Mouse (Mus musculus) left cerebral cortex, postnatal 14 days (tissue): ENCODE results near the gene Rbmx. TPM values are rescaled to one million over a fixed set of nuclear protein-coding genes. Genes with fewer than 3 reads are reported as not detected.

Source experiments
- DNase-seq, 2 experiments: peaks; one replicate each; pipeline ENCODE4 v3.0.0; 2021 to 2022; ENCODE audit warnings: low spot score in 2 of 2, mixed read lengths in 1 of 2
- intact Hi-C: fragments of 180-260 bp; cut with DNase I; formaldehyde crosslinking; loops from one replicate; pipeline ENCODE4 v1.15.1; 2025
- long read RNA-seq, 2 experiments: library from polyadenylated mRNA; stranded (forward); transcript quantifications; one replicate each; pipeline ENCODE4 v2.0.0; 2021
- total RNA-seq, 2 experiments: library from RNA; stranded (reverse); gene quantifications; 2 replicates each; pipeline ENCODE4 v1.2.3; 2021

Gene Rbmx
- total RNA-seq, result 10 to 100 TPM; 42.9 to 46.7 TPM
- long read RNA-seq, experiment 1, transcript Rbmx-205 (10 exons, 2,139 nt), result major isoform, 16 of 45 reads
- long read RNA-seq, experiment 1, partial matches to known transcripts, result 16 of 45 reads
- long read RNA-seq, experiment 1, other reads (novel, unspliced or antisense), result 9 of 45 reads
- long read RNA-seq, experiment 2, transcript Rbmx-205 (10 exons, 2,139 nt), result major isoform, 18 of 43 reads
- long read RNA-seq, experiment 2, partial matches to known transcripts, result 12 of 43 reads
- long read RNA-seq, experiment 2, other reads (novel, unspliced or antisense), result 9 of 43 reads

GRCm38 (mm10) chrX:57392367-57393246 lies at the start of gene Rbmx:
Gene Rbmx (minus strand): TSS chrX:57393036.
- intact Hi-C loops, result no loop called here
- peak; percentile 89 to 95 for DNase-seq

- intact Hi-C loops, result loop anchor here (10.0 kb wide), 4 partner anchors 241 to 1061 kb away; no protein-coding TSS in a partner anchor
- no peak for DNase-seq
Observed at GRCm38 (mm10) chrX:57433897-57434296, 41.1 kb upstream of the Rbmx start.

- DNase-seq, result peak; percentile 3 to 18
- intact Hi-C loops, result loop anchor here (10.0 kb wide), 4 partner anchors 243 to 1063 kb away; no protein-coding TSS in a partner anchor
Observed at GRCm38 (mm10) chrX:57431610-57432009, 38.8 kb upstream of the Rbmx start.

GRCm38 (mm10) chrX:57408769-57409168 lies 15.9 kb upstream of the Rbmx start, which contains the start of gene Gm364:
Gene Gm364 (plus strand): TSS chrX:57409154.
- intact Hi-C loops, result no loop called here

GRCm38 (mm10) chrX:57403651-57404050 lies 10.8 kb upstream of the Rbmx start:
- intact Hi-C loops, result no loop called here
- DNase-seq, result peak in 1 of 2 experiments; percentile 7

More at GRCm38 (mm10) chrX:57408769-57409168, 15.9 kb upstream of the Rbmx start, which contains the start of gene Gm364:
- peak in 1 of 2 experiments; percentile 4 for DNase-seq

- DNase-seq, result no peak
- intact Hi-C loops, result no loop called here
Observed at GRCm38 (mm10) chrX:57401388-57401787, 8.6 kb upstream of the Rbmx start.

- intact Hi-C loops, result no loop called here
Observed at GRCm38 (mm10) chrX:57393412-57393811, 576 bp upstream of the Rbmx start.

GRCm38 (mm10) chrX:57380915-57381314 lies 11.9 kb downstream of the Rbmx start:
- intact Hi-C loops, result no loop called here
- no peak for DNase-seq

More at GRCm38 (mm10) chrX:57393412-57393811, 576 bp upstream of the Rbmx start:
- DNase-seq, result no peak

- DNase-seq, result no peak
- intact Hi-C loops, result loop anchor here (10.0 kb wide), 1 partner anchor 324 kb away; the partner anchor contains the start of gene Htatsf1
Observed at GRCm38 (mm10) chrX:57378579-57378978, 14.3 kb downstream of the Rbmx start.

- no peak for DNase-seq
- intact Hi-C loops, result loop anchor here (10.0 kb wide), 1 partner anchor 322 kb away; the partner anchor contains the start of gene Htatsf1
Observed at GRCm38 (mm10) chrX:57377096-57377495, 15.7 kb downstream of the Rbmx start.

GRCm38 (mm10) chrX:57374029-57374428 lies 18.8 kb downstream of the Rbmx start:
- intact Hi-C loops, result loop anchor here (10.0 kb wide), 1 partner anchor 319 kb away; the partner anchor contains the start of gene Htatsf1
- no peak for DNase-seq

- intact Hi-C loops, result loop anchor here (10.0 kb wide), 1 partner anchor 319 kb away; the partner anchor contains the start of gene Htatsf1
- DNase-seq, result no peak
Observed at GRCm38 (mm10) chrX:57373543-57373942, 19.3 kb downstream of the Rbmx start.

- intact Hi-C loops, result loop anchor here (10.0 kb wide), 1 partner anchor 318 kb away; the partner anchor contains the start of gene Htatsf1
- no peak for DNase-seq
Observed at GRCm38 (mm10) chrX:57372965-57373364, 19.9 kb downstream of the Rbmx start.

GRCm38 (mm10) chrX:57364891-57365569 lies 27.8 kb downstream of the Rbmx start:
- DNase-seq, result no peak

GRCm38 (mm10) chrX:57359316-57359715 lies 33.5 kb downstream of the Rbmx start:
- intact Hi-C loops, result no loop called here
- DNase-seq, result no peak

More at GRCm38 (mm10) chrX:57364891-57365569, 27.8 kb downstream of the Rbmx start:
- intact Hi-C loops, result no loop called here

- DNase-seq, result no peak
- intact Hi-C loops, result no loop called here
Observed at GRCm38 (mm10) chrX:57339220-57339619, 53.6 kb downstream of the Rbmx start.

GRCm38 (mm10) chrX:57338371-57339211 lies 54.2 kb downstream of the Rbmx start, which contains the start of gene Arhgef6:
Gene Arhgef6 (minus strand): TSS chrX:57338729.
- no peak for DNase-seq
- intact Hi-C loops, result no loop called here

- intact Hi-C loops, result no loop called here
- DNase-seq, result no peak
Observed at GRCm38 (mm10) chrX:57337582-57337981, 55.3 kb downstream of the Rbmx start.
